Mouse (Mus musculus): Measurements from ENCODE around the gene Hacd2. TPM values are rescaled to one million over a fixed set of nuclear protein-coding genes. Genes with fewer than 3 reads are reported as not detected.

Gene Hacd2
- total and polyA plus RNA-seq, 3 experiments = 4.7 to 178 (median 54.5) TPM

DNA sequence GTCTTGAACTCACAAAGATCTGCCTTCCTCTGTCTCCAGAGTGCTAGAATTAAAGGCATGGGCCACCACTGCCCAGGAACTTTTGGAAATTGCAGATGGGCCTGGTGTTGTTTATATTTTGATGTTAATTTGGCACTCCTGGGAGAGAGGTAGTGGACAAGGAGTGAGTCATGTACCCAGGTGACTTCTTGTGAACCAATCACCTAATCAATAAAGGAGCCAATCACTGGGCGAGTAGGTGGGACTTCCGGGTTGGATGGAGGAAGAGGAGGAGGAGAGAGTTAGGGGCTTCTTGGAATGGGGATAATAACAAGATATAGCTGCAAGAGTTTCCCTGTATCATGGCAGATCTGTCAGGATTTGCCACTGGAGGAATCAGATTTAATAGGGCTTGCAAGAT is 8.7 kb upstream of the Hacd2 start:
- TF ChIP-seq GATA2 (IDR thresholded peaks at IDR 0.05; ENCODE audit: borderline replicate concordance, low read depth, low read length) = no peak
- no peak for TF ChIP-seq CTCF (IDR thresholded peaks at IDR 0.05; ENCODE audit: low read depth, low read length)
- DNase-seq (ENCODE audit: low spot score) (no peak), ATAC-seq (ENCODE audit: extremely low read depth, insufficient number of reproducible peaks, low FRiP score, poor library complexity, severe bottlenecking) (no peak)
- peaks cover 15% of the 10 kb centered on the region for H3K4me1 ChIP-seq (ENCODE audit: insufficient read depth, low read depth, low read length)
- H3K4me3 ChIP-seq (ENCODE audit: low read depth, low read length) = no peak overlapping the region
- no peaks in the 10 kb centered on the region for H3K9me3 ChIP-seq (replicated peaks)
- peaks cover 10% of the 10 kb centered on the region for H3K27me3 ChIP-seq (ENCODE audit: insufficient read depth, low read length)
- H3K36me3 ChIP-seq (replicated peaks) = no peaks in the 10 kb centered on the region

- Histone ChIP-seq H3K4me1 (ENCODE audit: insufficient read depth, low read depth, low read length) (peaks cover 14% of the 10 kb centered on the region), H3K4me3 (ENCODE audit: low read depth, low read length) (no peak overlapping the region), H3K9me3 (replicated peaks) (no peaks in the 10 kb centered on the region)
Observed at GRCm38 (mm10) chr16:35016491-35016890, 5.7 kb upstream of the Hacd2 start.

DNA sequence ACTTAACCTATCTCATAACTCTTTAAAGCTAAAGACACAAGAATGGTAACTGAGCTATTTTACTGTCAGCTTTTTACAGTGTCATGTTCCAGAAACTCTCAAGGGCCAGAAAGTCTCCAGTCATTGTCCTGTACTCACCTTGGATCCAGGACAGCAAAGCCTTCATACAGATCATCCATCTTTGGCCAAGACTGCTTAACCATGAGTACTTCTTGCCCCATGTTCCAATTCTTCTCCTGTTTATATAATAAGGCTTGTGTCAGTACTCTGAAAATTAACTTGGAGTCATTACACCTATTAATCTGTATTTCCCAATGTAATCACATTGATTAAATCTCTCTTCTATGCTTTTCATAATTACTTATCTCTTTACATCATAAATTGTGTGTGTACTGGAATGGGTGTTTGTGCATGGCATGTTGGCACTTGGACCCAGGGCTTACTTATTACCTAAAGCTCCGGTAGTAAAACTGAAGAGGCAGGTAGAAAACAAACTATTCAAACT is 3.7 kb upstream of the Hacd2 start:
- no peak for DNase-seq (ENCODE audit: low spot score)
- TF ChIP-seq CTCF (IDR thresholded peaks at IDR 0.05; ENCODE audit: low read depth, low read length) (no peak), GATA1 (IDR thresholded peaks at IDR 0.05; ENCODE audit: borderline replicate concordance, low read length) (no peak), GATA2 (IDR thresholded peaks at IDR 0.05; ENCODE audit: borderline replicate concordance, low read depth, low read length) (no peak), POLR2AphosphoS5 (IDR thresholded peaks at IDR 0.05; ENCODE audit: insufficient replicate concordance, low read depth, low read length) (no peak), TAL1 (conservative IDR thresholded peaks at IDR 0.05; ENCODE audit: low read depth, low read length) (no peak)
- Histone ChIP-seq H3K4me1 (ENCODE audit: insufficient read depth, low read depth, low read length) (peaks cover 7% of the 10 kb centered on the region), H3K9me3 (replicated peaks) (no peaks in the 10 kb centered on the region), H3K27me3 (ENCODE audit: insufficient read depth, low read length) (0 out of 2 replicates have a peak, but pooled peaks cover 2% of the 10 kb centered on the region), H3K36me3 (replicated peaks) (no peaks in the 10 kb centered on the region), H3K4me3 (ENCODE audit: low read depth, low read length) (no peak overlapping the region)
- no peak for ATAC-seq (ENCODE audit: extremely low read depth, insufficient number of reproducible peaks, low FRiP score, poor library complexity, severe bottlenecking)

More at GRCm38 (mm10) chr16:35016491-35016890, 5.7 kb upstream of the Hacd2 start:
- H3K27me3 ChIP-seq (ENCODE audit: insufficient read depth, low read length) = 0 out of 2 replicates have a peak, but pooled peaks cover 2% of the 10 kb centered on the region
- ATAC-seq (ENCODE audit: extremely low read depth, insufficient number of reproducible peaks, low FRiP score, poor library complexity, severe bottlenecking) (no peak), DNase-seq (ENCODE audit: low spot score) (no peak)
- H3K36me3 ChIP-seq (replicated peaks) = no peaks in the 10 kb centered on the region
- no peak for TF ChIP-seq TAL1 (conservative IDR thresholded peaks at IDR 0.05; ENCODE audit: low read depth, low read length)
- no peak for TF ChIP-seq CTCF (IDR thresholded peaks at IDR 0.05; ENCODE audit: low read depth, low read length)
- no peak for TF ChIP-seq POLR2AphosphoS5 (IDR thresholded peaks at IDR 0.05; ENCODE audit: insufficient replicate concordance, low read depth, low read length)
- no peak for TF ChIP-seq GATA2 (IDR thresholded peaks at IDR 0.05; ENCODE audit: borderline replicate concordance, low read depth, low read length)
- TF ChIP-seq GATA1 (IDR thresholded peaks at IDR 0.05; ENCODE audit: borderline replicate concordance, low read length) = no peak

- DNase-seq (ENCODE audit: low spot score) = no peak
- Histone ChIP-seq H3K4me1 (ENCODE audit: insufficient read depth, low read depth, low read length) (peaks cover 14% of the 10 kb centered on the region; the same call in 1 of the 2 replicates), H3K36me3 (replicated peaks) (peaks cover 18% of the 10 kb centered on the region), H3K27me3 (ENCODE audit: insufficient read depth, low read length) (no peaks in the 10 kb centered on the region), H3K4me3 (ENCODE audit: low read depth, low read length) (peak overlapping the region; percentile 95), H3K9me3 (replicated peaks) (no peaks in the 10 kb centered on the region)
- 0 out of 2 replicates have a peak, but pooled peaks have one; percentile 2 for ATAC-seq (ENCODE audit: extremely low read depth, insufficient number of reproducible peaks, low FRiP score, poor library complexity, severe bottlenecking)
- TF ChIP-seq CTCF (IDR thresholded peaks at IDR 0.05; ENCODE audit: low read depth, low read length) (no peak), GATA1 (IDR thresholded peaks at IDR 0.05; ENCODE audit: borderline replicate concordance, low read length) (no peak), GATA2 (IDR thresholded peaks at IDR 0.05; ENCODE audit: borderline replicate concordance, low read depth, low read length) (no peak)
Observed at GRCm38 (mm10) chr16:35021903-35022241, 356 bp upstream of the Hacd2 start.

DNA sequence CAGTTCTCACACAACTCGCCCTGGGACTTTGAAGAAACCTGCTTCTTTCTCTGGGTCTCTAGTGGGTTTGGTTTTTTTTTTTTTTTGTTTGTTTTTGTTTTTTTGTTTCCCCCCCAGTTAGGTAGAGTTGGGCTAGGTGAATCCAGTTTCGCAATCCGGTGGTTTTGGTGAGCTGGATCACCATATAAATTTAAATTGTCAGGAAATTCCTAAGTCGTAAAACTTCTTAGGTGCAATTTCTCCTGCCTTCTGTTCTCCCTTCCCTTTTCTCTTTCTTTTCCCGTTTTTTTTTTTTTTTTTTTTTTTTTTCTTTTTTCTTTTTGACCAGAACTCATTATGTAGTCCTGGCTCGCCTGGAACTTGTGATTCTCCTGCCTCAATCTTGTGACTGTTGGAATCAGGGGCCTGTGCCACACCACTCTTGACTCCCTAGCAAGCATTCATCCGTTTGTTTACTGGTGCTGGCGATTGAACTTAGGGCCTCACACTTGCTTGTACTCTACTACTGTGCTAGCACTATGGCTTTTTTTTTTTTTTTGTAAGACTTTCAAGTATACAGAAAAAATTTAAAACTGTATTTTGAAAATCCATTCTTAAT is 1.0 kb downstream of the Hacd2 start:
- DNase-seq (ENCODE audit: low spot score) (no peak), ATAC-seq (ENCODE audit: extremely low read depth, insufficient number of reproducible peaks, low FRiP score, poor library complexity, severe bottlenecking) (no peak)
- no peak for TF ChIP-seq GATA2 (IDR thresholded peaks at IDR 0.05; ENCODE audit: borderline replicate concordance, low read depth, low read length)
- no peak for TF ChIP-seq GATA1 (IDR thresholded peaks at IDR 0.05; ENCODE audit: borderline replicate concordance, low read length)
- TF ChIP-seq POLR2AphosphoS5 (IDR thresholded peaks at IDR 0.05; ENCODE audit: insufficient replicate concordance, low read depth, low read length) = no peak
- no peak for TF ChIP-seq TAL1 (conservative IDR thresholded peaks at IDR 0.05; ENCODE audit: low read depth, low read length)
- TF ChIP-seq CTCF (IDR thresholded peaks at IDR 0.05; ENCODE audit: low read depth, low read length) = no peak

GRCm38 (mm10) chr16:35024300-35024699 is 2.1 kb downstream of the Hacd2 start:
- Histone ChIP-seq H3K27me3 (ENCODE audit: insufficient read depth, low read length) (no peaks in the 10 kb centered on the region), H3K36me3 (replicated peaks) (peaks cover 28% of the 10 kb centered on the region), H3K4me3 (ENCODE audit: low read depth, low read length) (no peak overlapping the region), H3K4me1 (ENCODE audit: insufficient read depth, low read depth, low read length) (peaks cover 14% of the 10 kb centered on the region; the same call in 1 of the 2 replicates), H3K9me3 (replicated peaks) (no peaks in the 10 kb centered on the region)
- ATAC-seq (ENCODE audit: extremely low read depth, insufficient number of reproducible peaks, low FRiP score, poor library complexity, severe bottlenecking) = no peak
- no peak for DNase-seq (ENCODE audit: low spot score)
- TF ChIP-seq TAL1 (conservative IDR thresholded peaks at IDR 0.05; ENCODE audit: low read depth, low read length) = no peak
- TF ChIP-seq CTCF (IDR thresholded peaks at IDR 0.05; ENCODE audit: low read depth, low read length) = no peak
- TF ChIP-seq GATA1 (IDR thresholded peaks at IDR 0.05; ENCODE audit: borderline replicate concordance, low read length) = no peak
- no peak for TF ChIP-seq POLR2AphosphoS5 (IDR thresholded peaks at IDR 0.05; ENCODE audit: insufficient replicate concordance, low read depth, low read length)

More for the DNA sequence above, 1.0 kb downstream of the Hacd2 start:
- Histone ChIP-seq H3K9me3 (replicated peaks) (no peaks in the 10 kb centered on the region), H3K4me3 (ENCODE audit: low read depth, low read length) (peak overlapping the region; percentile 95), H3K36me3 (replicated peaks) (peaks cover 18% of the 10 kb centered on the region), H3K27me3 (ENCODE audit: insufficient read depth, low read length) (no peaks in the 10 kb centered on the region), H3K4me1 (ENCODE audit: insufficient read depth, low read depth, low read length) (peaks cover 14% of the 10 kb centered on the region; the same call in 1 of the 2 replicates)

Data from G1E (cell line).